Mouse (Mus musculus) frontal cortex, postnatal 36 days (tissue): ENCODE results near the gene Ccr3.
"Not testable (repeated sequence)": the region's sequence is repeated elsewhere in the genome, so short reads cannot be mapped to it uniquely, and the experiment has no call there.

Experiments
- DNase-seq, 2 experiments: peaks; one replicate each; pipeline ENCODE4 v3.0.0; 2022; ENCODE audit warnings: low spot score in 2 of 2

Ccr3 gene

GRCm38 (mm10) chr9:124021672-124022071 is at the start of gene Ccr3:
Ccr3 (plus strand) TSS chr9:124021972.
- no peak for DNase-seq

- DNase-seq, result no peak
Measured at GRCm38 (mm10) chr9:123975630-123976029, 46.1 kb upstream of the Ccr3 start.

- DNase-seq, result no peak
Measured at GRCm38 (mm10) chr9:123976876-123977663, 44.7 kb upstream of the Ccr3 start.

GRCm38 (mm10) chr9:123978308-123978707 is 43.5 kb upstream of the Ccr3 start, which contains the start of gene Ccr1l1:
Ccr1l1 (minus strand) TSS chr9:123978408.
- DNase-seq, result no peak

GRCm38 (mm10) chr9:123980858-123981475 is 40.8 kb upstream of the Ccr3 start:
- not testable (repeated sequence) for DNase-seq

GRCm38 (mm10) chr9:123981909-123982308 is 39.9 kb upstream of the Ccr3 start:
- DNase-seq, result no peak

GRCm38 (mm10) chr9:123982720-123983119 is 39.1 kb upstream of the Ccr3 start:
- no peak for DNase-seq

GRCm38 (mm10) chr9:123984943-123985342 is 36.8 kb upstream of the Ccr3 start:
- DNase-seq, result no peak

- DNase-seq, result peak in 1 of 2 experiments; percentile 14
Measured at GRCm38 (mm10) chr9:123986217-123986616, 35.6 kb upstream of the Ccr3 start.

- no peak for DNase-seq
Measured at GRCm38 (mm10) chr9:123989671-123990070, 32.1 kb upstream of the Ccr3 start.

- DNase-seq, result peak; percentile 5 to 69
Measured at GRCm38 (mm10) chr9:123991312-123991906, 30.4 kb upstream of the Ccr3 start.

GRCm38 (mm10) chr9:123997719-123998118 is 24.1 kb upstream of the Ccr3 start:
- no peak for DNase-seq

GRCm38 (mm10) chr9:123999784-124000183 is 22.0 kb upstream of the Ccr3 start:
- DNase-seq, result no peak

GRCm38 (mm10) chr9:124012691-124013090 is 9.1 kb upstream of the Ccr3 start:
- no peak for DNase-seq

GRCm38 (mm10) chr9:124013270-124013669 is 8.5 kb upstream of the Ccr3 start:
- no peak for DNase-seq

GRCm38 (mm10) chr9:124014985-124015652 is 6.7 kb upstream of the Ccr3 start:
- no peak for DNase-seq

- DNase-seq, result no peak
Measured at GRCm38 (mm10) chr9:124016048-124016447, 5.7 kb upstream of the Ccr3 start.

GRCm38 (mm10) chr9:124019887-124020286 is 1.9 kb upstream of the Ccr3 start:
- no peak for DNase-seq

GRCm38 (mm10) chr9:124033345-124033744 is 11.6 kb downstream of the Ccr3 start:
- DNase-seq, result no peak

GRCm38 (mm10) chr9:124037707-124038106 is 15.9 kb downstream of the Ccr3 start:
- DNase-seq, result no peak

- DNase-seq, result no peak
Measured at GRCm38 (mm10) chr9:124038158-124038582, 16.4 kb downstream of the Ccr3 start.

GRCm38 (mm10) chr9:124038949-124039348 is 17.2 kb downstream of the Ccr3 start:
- no peak for DNase-seq
